Mouse (Mus musculus): ENCODE measurements around the gene Hif3a.
A peak's percentile ranks its signal among the peaks of the same experiment; 100 is the strongest.

GRCm38 (mm10) chr7:17050933-17051594, 11.2 kb downstream of the Hif3a start:
- TF ChIP-seq CTCF (IDR thresholded peaks at IDR 0.05; ENCODE audit: control insufficient read depth, insufficient read depth, insufficient replicate concordance, low read depth, low read length) = peak; percentile 87
- TF ChIP-seq POLR2A (IDR thresholded peaks at IDR 0.05; ENCODE audit: control insufficient read depth, low read depth, low read length) = no peak

Measured in testis, adult 2 months (tissue).